Mouse (Mus musculus): ENCODE results near the gene Drg1.
A peak's percentile ranks its signal among the peaks of the same experiment; 100 is the strongest.

Gene Drg1

GRCm38 (mm10) chr11:3289803-3290639 lies 23.8 kb upstream of the Drg1 start:
- DNase-seq (ENCODE audit: low read depth, low spot score): peak; percentile 96

DNA sequence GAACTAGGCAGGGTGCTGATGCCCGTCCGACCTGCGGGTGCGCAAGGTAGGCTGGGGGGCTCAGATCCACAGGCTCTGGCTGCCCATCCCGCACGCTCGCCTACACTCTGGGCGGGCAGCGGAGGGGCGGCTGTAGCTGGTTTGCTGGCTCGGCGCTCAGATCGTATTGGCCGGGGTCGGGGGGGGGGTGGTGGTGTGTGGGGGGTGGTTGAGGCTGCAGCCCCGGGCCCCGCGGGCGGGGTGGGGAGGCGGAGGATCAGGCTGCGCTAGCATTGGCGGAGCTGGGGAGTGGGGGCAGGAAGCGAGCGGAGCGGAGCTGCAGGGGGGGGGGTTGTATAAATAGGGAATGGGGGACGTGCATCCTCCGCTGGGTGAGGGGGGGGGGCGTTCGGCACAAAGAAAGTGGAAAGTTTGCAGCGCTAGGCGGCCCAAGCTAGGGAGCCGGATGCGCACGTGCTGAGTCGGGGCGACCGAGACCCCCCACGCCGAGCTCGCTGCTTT lies 23.1 kb upstream of the Drg1 start:
- peak; percentile 90 for DNase-seq (ENCODE audit: low read depth, low spot score)

DNA sequence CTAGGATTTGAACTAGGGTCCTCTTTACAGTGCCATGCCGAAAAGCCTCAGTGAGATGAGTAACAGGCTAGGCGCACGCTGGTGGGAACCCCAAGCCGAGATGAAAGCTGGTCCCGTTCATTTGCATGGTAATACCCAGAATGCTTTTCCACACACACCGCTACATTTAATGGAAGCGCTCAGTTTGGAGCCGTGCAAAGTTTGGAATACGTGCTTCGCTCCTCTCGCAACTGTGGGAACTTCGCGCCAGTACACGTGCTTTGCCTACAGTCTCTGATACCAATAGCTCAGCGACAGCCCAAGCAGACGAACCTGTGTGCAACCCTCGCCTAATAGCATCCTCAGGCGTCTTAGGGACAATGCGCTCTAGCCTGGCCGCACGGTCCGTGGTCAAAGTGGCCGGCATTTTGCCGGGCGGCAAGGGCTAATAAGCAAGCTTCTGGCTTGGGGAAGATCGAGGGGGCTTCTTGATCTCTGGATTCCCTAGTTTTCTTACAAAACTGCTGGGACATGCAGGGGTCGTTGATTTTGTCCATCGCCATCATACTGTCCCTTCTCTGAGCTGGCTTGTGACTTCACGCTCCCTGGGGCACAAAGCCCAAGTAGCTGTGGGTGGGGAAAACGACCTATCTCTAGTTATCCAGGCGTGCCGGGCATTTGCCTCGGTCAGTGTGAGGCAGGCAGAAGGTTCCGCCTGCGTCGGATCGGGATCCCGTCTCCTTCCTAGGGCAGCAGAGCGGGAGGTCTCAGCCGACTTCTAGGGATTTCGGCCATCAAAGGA lies 22.5 kb upstream of the Drg1 start, which contains the start of gene Patz1:
TSS of gene Patz1 (plus strand) at position 354 of the 781 bp plus-strand sequence.
- DNase-seq (ENCODE audit: low read depth, low spot score): peak; percentile 74

GRCm38 (mm10) chr11:3287921-3288320 lies 21.7 kb upstream of the Drg1 start:
- no peak for DNase-seq (ENCODE audit: low read depth, low spot score)

- peak; percentile 58 for DNase-seq (ENCODE audit: low read depth, low spot score)
These were observed 20.9 kb upstream of the Drg1 start for GRCm38 (mm10) chr11:3287131-3287530.

DNA sequence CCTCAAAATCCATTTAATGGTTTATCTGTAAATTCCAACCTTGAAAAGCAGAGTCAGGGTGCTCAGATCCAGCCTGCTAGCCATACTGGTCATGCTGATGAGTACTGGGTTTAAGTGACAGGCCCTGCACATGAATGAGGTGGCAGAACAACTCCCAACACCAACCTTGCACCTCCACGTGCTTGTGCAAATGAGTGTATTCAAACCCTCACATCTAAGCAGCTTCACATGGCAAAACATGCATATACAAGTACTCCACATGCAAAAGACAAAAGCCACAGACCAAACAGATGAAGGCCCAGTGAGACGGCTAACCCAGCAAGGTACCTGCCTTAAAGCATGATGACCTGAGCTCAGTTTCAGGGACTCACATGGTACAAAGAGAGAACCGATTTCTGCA lies 19.7 kb upstream of the Drg1 start:
- no peak for DNase-seq (ENCODE audit: low read depth, low spot score)

DNA sequence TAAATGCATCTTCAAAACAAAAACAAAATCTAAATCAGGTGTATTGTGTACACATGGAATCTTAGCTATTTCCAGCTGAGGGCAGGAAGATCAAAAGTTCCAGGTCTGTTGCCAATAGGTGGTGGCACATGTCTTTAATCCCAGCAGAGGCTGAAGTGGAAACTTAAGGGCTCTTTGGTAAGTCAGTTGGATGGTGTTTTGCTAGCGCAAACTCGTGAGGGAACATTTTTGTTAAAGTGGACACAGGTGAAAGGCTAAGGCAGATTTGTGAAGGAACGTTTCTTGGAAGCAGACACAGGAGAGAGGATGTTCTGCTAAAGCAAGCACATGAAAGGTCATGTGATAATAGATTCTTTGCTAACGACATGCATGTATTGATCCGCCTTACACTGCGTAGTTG lies 17.4 kb upstream of the Drg1 start:
- DNase-seq (ENCODE audit: low read depth, low spot score): no peak

DNA sequence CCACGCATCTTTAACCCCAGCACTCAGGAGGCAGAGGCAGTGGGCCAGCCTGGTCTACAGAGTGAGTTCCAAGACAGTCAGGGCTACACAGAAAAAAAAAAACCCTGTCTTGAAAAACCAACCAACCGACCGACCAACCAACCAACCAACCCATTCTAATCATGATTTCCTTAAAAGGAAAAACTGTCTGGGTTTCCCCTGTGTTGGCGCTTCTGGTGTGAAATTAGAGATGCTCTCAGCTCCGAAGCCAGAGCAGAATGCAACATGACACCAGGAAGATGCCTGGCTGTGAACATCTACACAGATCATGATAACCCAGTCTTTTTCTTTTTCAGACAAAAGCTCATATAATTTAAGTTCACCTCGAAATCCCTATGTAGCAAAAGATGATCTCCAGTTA lies 16.7 kb upstream of the Drg1 start:
- no peak for DNase-seq (ENCODE audit: low read depth, low spot score)

- DNase-seq (ENCODE audit: low read depth, low spot score): no peak
These were observed 13.5 kb upstream of the Drg1 start for GRCm38 (mm10) chr11:3279729-3280128.

DNA sequence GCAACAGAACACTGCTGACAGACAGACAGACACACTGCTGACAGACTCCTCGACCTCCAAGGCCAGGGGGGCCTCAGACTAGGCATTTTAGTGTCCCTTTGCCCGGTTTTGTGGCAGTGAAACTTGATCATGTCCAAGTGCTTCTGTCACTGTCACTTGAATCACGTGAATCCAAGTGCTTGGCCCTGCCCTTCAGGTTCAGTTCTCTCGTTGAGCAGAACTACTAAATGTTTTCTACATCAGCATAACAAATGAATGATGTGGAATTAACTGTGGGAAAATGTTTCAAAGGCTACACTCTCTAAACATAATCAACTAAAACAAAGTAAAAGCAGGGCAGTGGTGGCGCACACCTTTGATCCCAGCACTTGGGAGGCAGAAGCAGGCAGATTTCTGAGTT lies 12.1 kb upstream of the Drg1 start:
- DNase-seq (ENCODE audit: low read depth, low spot score): peak; percentile 71

DNA sequence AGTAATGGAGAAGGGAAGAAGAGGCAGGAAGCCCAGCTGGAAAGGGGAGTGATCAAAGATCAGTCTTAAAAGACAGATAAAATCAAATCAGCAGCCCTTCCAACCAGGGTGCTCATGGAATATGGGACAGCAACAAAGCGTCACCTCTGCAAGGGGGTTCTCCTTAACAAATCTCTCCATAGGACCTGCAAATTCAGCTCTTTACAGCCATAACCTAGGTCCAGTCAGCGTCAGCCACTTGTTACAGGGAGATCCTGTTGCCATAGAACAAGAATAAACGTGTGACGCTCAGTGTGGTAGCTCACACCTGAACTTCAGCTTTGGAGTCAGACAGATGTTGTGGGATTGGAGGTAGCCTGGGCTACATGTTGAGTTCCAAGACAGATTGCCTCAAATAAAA lies 3.0 kb upstream of the Drg1 start:
- DNase-seq (ENCODE audit: low read depth, low spot score): no peak

GRCm38 (mm10) chr11:3267133-3267532 lies 918 bp upstream of the Drg1 start:
- DNase-seq (ENCODE audit: low read depth, low spot score): peak; percentile 18

DNA sequence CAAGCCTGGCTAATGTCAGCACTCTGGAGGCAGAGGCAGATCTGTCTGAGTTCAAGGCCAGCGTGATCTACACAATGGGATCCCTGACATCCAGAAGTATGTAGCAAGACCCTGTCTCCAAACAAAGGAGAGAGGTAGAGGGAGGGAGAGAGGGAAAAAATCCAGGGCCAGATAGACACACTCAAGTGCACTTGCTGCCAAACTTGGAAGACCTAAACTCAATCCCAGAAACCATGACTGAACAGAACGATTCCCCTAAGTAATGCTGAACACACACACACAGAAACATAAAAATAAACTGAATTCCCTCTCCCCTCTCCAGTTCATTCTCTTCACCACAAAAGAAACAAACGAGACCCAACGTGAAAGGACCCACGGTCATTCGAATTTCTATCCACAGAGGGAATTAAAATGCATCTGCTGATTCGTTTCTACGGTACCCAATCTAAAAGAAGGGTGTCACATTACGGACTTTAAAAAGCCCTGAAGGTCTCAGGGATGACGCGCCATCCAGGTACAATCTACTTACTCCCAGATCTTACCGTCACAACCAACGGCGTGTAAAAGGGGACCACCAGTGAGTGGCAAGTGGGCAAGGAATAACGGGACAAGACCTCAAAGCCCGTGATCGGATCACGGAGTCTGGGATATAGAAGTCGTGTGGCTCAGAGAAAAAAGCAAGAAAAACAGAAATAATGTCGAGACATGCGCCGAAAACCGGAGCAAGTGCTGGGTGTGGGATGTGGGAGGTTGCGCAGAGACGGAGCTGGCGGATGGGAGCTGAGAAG lies 730 bp downstream of the Drg1 start:
- DNase-seq (ENCODE audit: low read depth, low spot score): peak; percentile 64

DNA sequence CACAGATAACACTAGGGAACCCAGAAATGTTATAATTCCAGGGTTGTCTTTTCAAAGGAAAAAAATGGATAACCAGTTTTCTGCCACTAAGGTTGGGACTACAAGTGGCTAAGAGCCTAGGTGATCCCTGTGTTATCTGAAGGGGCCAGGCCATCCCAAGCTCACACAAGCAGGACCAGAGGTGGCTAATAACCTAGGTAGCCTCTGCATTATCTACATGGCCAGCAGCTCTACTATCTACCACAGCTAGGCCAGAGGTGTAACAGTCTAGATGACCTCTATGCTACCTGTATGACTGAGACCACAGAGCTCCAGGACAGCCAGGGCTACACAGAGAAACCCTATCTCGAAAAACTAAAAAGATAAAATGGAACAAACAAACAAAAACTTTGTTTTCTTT lies 6.7 kb downstream of the Drg1 start:
- no peak for DNase-seq (ENCODE audit: low read depth, low spot score)

- DNase-seq (ENCODE audit: low read depth, low spot score): no peak
These were observed 18.8 kb downstream of the Drg1 start for GRCm38 (mm10) chr11:3247387-3247786.

- DNase-seq (ENCODE audit: low read depth, low spot score): no peak
These were observed 22.4 kb downstream of the Drg1 start for GRCm38 (mm10) chr11:3243771-3244170.

- no peak for DNase-seq (ENCODE audit: low read depth, low spot score)
These were observed 23.8 kb downstream of the Drg1 start for GRCm38 (mm10) chr11:3242395-3242794.

DNA sequence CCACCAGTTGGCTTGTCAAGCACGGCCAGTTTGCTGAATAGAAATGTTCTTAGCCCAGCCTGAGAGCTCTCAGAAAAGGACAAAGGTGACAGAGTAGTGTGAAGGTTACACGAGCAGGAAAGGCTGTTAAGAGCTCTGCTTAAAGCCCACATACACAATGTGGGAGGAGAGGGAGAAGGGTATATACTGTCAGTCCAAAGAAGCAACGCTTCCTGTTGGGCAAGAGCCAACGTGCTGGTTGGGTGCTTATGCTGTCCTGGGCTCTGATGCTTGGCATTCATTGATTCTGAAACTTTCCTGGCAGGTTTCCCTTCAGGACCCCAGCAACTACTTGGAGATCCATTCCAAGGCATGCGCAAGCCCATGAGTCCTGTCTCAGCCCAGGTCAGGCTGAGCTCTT lies 30.9 kb downstream of the Drg1 start:
- no peak for DNase-seq (ENCODE audit: low read depth, low spot score)

GRCm38 (mm10) chr11:3233704-3234103 lies 32.5 kb downstream of the Drg1 start:
- no peak for DNase-seq (ENCODE audit: low read depth, low spot score)

- no peak for DNase-seq (ENCODE audit: low read depth, low spot score)
These were observed 34.0 kb downstream of the Drg1 start for GRCm38 (mm10) chr11:3232248-3232647.

DNA sequence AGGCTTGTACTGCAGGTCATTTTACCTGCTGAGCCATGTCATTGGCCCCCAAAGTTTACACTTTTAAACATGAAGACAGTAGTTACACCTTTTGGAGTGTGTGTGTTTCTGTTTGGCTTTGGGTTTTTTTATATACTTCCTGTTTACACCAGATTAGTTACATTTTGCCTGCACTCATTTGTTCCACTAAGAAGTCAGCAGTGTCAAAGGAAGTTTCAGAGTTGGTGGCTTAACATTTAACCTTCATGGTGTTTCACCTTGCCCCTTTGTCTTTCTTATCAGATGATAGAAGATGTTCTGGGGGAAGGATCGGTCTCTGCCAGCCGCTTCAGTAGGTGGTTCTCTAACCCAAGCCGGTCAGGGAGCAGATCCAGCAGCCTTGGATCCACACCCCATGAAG lies 39.1 kb downstream of the Drg1 start:
- no peak for DNase-seq (ENCODE audit: low read depth, low spot score)

GRCm38 (mm10) chr11:3223105-3223504 lies 43.1 kb downstream of the Drg1 start:
- no peak for DNase-seq (ENCODE audit: low read depth, low spot score)
